Mouse (Mus musculus): ENCODE results near the gene Cntnap2. TPM values are rescaled to one million over a fixed set of nuclear protein-coding genes. Genes with fewer than 3 reads are reported as not detected.
"Not testable (repeated sequence)": the region's sequence is repeated elsewhere in the genome, so short reads cannot be mapped to it uniquely, and the experiment has no call there.

Gene Cntnap2
- total RNA-seq, 1 experiment from 2014 or later, result 1.3 TPM

DNA sequence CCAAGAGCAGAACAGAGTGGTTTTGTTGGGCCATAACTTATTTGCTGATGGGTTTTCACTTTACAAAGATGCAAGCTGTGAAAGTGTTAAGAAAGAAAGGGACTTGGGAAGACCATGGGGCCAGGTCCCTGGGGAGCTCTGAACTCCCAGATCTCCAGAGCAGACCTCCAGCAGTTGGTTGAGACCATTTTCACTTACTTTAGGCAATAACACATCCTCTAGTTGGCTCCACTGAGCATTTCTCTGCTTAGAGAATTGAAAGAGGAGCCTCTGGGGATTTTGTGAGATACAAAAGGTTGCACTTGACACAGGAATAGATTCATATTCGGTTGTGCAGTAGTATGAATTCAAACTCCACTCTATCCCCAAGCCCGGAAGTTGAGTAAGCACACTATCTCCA lies 2196.1 kb downstream of the Cntnap2 start:
- no peak for DNase-seq

DNA sequence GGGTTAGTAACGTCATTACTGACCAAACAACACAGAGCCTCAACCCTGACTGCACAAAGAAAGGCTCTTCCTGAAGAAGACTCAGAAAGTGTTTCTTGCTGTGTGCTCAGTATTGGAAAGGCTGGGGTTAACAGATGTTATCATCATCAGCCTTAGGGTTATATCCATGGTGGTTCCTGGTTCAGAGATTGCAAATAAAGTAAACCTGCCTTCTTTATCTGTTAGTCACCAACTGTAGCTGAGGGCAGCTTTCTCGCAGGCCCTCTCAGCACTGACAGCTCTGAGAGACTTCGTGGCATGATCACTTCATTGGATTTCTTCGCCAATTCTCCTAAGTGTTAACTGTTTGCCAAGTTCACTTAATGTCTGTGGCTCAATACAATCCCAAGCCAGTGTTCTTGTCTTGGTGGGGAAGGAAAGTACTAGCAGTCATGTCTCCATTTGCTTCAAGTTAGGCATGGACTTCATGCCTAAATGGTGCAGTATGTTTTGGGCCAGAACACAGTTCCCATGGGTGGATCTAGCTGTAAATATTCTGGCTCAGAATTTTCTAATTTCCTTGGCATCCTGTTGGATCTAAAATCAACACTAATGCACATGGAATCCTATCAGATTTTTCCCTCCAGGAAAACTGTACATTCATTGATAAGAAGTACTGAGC lies 2197.2 kb downstream of the Cntnap2 start:
- DNase-seq, result no peak

DNA sequence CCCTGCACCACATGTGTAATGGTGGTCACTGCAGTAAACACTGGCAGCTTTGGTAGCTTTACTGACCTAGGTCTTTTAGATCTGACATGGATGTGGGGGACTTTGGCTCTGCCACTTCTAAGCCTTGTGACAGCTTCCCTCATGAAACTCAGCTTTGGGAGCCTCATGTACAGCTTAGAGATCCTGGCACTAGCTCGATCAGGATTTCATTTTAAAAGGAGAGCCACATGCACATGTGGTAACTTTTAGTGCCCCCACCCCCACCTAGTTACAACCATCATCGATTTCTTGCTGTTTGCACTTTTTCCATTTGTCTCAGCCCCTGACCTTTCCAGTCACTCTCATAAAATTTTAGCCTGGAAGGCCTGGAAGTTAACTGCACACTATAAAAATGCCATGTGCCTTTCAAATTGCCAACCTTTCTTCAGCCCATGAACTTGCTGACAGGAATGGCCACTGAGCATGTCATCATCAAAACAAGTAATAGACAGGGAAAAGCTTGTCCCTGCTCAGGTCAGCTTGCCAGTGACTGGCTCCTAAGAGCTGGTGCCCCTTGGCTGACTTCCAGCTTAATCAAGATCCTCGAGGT lies 2197.9 kb downstream of the Cntnap2 start:
- DNase-seq, result no peak

DNA sequence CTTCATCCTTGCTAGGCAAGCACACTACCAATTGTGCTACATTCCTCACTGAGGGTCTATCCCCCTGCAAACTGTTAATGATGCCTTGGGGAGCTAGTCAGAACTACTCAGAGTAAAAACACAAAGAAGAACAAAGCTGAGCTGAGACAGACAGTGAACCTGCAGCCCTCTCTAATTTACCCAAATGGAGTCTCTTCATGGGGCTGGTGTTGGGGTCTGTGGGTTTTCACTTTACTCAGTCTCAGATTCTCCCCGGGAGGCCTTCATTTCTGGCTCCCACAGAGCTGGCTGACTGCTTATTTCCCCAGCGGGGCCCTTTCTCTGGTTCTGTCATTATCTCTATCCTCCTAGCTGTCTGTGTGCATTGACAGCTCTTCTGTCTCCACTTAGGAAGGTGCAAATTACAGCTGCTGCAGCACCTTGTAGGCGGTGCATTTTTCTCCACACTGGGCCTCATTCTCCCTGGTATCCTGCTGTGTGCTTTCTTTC lies 2200.5 kb downstream of the Cntnap2 start:
- no peak for DNase-seq

DNA sequence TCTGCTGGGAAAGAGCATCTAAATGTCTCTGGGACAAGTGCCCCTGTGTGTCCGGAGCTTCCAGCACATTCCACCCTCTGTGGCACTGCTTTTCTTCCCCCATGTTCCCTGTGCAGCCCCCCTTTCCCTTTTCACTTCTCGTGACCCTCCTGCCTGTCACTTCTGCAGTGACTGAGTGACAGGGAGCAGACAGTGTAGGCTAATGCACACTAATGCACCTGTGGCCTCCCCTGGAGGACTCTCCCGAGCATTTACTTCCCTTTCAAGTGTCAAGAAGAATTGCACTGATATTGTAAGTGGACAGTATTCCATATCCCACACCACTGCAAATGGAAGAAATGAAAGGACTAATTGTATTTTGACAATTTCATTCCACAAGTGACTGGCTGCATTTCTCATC lies 2208.1 kb downstream of the Cntnap2 start:
- DNase-seq, result no peak

DNA sequence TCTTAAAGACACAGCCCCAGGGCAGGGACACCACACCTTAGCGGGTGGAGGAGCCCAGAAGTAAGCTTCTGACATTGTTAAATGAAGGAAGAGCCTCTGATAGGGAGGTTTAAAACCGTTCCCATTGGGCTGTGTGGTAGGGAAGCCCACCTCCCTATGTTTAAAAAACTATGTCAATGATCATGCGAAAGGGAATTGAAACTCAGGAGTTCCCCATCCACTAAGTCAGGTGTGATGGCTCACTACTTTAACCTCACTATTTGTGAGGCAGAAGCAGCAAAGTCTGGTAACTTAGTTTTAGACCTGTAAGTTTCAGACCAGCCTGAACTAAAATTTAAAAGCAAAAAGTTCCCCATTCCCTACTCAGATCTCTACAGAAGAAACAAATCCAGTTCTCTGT lies 2210.3 kb downstream of the Cntnap2 start:
- DNase-seq, result no peak

DNA sequence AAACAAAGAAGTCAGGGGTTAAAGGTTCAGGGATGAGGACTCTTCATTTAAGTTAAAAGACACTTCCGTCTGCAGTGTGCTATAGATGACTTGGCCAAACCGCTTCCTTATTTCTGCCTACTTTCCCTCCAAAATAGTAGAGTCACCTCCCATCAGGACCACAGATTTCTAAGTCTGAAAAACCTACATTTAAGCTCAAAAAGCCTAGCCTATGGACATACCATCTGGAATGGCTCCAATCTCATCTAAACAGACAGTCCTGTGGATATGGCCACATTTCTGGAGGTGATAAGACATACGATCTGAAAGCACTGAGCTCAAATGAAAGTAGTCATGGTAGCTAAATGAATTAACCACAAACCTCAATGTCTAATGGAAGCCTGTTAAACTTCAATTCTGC lies 2212.4 kb downstream of the Cntnap2 start:
- no peak for DNase-seq

DNA sequence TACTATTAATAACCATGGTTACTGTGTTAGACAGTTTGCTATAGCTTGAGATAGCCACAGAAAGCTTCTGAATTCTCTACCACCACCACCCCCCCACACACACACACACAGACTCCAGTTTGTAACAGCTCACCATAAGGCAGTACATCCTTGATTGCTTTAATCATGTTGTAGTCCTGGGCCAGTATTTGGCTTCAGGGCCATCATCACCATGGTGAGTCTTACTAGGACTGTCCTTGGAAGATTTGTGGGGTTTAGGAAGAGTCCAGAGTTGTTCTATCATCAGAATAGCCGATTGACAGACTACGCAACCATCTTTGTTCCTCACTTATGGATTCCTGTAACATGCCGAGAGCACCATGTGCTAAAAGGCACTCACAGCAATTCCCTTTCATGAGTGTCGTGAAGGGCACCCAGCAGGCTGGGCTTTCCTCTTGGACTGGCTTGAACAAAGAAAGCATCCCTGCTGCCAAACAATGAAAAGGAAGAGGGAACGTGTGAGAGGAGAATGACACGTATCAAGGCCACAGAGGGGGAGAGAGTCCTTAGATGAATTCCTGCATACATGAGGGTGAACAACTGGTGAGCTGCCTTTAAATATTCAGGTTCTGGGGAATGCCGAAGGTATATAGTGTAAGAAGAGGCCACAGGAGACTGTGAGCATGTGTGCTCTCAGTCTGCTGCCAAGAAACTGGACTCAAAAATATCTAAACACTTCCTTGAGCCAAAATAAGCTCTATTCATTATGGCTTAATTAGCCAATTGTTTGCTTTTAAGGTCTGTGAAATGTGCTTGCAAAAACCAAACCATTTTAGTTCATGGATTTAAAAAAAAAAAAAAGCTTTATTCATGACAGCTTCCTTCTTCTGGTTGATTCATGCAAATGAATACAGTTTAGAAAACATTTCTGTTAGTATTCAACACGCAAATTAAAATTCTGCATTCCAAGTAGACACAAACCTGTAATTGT lies 2213.7 kb downstream of the Cntnap2 start:
- no peak for DNase-seq

DNA sequence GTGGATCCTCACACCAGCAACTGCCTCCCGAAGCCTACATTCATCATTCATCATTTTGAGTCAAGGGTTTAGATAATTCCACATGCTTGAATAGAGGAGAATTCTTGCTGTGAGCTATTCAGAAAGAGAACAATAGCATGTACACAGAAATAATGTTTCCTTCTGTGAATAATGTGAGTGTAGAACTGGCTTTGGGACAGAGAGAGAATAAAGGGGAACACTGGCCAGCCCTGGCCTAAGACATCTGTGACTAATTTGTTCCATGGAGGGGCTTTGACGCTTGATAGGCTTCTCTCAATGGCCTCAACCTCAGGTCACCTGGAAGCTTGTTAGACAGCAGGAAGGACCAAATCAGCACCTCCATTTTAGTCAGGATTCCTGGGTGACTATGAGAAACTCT lies 2215.9 kb downstream of the Cntnap2 start:
- DNase-seq, result no peak

DNA sequence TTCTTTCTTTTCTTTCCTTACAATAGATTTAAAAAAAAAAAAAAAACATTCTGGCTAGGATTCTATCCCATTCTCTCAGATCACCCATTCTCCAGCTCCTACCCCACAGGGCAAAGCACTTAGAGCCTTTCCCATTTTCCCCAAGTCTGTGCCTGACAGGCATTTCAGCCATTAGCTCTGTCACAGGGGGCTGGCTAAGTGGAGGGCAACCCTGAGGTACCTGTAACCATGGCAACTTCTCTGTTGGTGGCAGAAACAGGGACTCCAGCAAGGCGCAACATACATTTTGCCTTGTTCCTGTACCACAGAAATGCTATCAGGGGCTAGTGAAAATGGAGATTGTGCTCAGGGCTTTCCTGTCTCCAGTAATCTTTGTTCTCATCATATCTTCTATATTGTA lies 2220.0 kb downstream of the Cntnap2 start:
- no peak for DNase-seq

DNA sequence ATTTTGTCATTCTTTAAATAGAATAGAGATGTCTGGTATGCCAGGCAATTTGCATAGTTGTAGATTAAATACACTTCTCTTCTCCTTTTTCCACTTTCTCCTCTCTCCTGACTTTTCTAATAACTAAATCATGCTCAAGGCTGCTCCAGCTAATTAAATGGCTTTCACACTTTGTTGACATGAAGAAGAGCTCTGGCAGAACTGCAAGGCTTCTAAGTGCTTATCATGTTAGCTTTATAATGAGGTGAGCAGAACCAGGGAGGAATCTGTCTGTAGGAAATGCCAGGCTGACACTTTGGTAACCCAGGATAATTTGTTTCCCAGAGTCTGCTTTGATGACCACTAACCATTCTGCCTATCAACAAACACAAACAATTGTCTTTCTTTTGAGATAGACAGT lies 2222.4 kb downstream of the Cntnap2 start:
- no peak for DNase-seq

DNA sequence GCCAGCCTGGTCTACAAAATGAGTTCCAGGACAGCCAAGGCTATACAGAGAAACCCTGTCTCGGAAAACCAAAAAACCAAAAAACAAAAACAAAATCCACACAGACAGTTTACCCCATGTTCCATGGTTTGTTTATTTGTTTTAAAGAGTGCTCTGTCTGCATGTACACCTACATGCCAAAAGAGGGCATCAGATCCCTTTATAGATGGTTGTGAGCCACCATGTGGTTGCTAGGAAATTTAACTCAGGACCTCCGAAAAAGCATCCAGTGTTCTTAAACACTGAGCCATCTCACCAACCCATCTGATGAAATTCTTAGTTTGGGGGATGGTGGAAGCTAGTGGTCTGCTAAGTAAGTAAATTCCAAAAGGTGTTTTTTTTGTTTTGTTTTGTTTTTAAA lies 2225.6 kb downstream of the Cntnap2 start:
- no peak for DNase-seq

DNA sequence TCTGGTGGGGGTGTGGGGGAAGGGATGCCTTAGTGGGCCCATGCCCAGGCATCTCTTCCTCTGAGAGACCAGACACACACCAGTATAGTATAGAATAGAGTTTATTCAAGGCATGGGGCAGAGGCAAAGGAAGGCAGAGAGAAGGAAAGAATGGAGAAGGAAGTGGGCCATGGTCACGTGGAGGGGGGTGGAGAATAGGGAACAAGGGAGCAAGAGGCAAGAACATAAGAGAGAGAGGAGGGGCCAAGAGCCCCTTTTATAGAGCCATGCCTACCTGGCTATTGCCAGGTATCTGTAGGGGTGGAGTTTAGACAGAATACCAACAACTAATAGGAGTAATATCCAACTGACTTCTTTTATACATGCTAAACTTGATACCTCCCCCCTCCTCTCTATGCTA lies 2226.6 kb downstream of the Cntnap2 start:
- DNase-seq, result no peak

DNA sequence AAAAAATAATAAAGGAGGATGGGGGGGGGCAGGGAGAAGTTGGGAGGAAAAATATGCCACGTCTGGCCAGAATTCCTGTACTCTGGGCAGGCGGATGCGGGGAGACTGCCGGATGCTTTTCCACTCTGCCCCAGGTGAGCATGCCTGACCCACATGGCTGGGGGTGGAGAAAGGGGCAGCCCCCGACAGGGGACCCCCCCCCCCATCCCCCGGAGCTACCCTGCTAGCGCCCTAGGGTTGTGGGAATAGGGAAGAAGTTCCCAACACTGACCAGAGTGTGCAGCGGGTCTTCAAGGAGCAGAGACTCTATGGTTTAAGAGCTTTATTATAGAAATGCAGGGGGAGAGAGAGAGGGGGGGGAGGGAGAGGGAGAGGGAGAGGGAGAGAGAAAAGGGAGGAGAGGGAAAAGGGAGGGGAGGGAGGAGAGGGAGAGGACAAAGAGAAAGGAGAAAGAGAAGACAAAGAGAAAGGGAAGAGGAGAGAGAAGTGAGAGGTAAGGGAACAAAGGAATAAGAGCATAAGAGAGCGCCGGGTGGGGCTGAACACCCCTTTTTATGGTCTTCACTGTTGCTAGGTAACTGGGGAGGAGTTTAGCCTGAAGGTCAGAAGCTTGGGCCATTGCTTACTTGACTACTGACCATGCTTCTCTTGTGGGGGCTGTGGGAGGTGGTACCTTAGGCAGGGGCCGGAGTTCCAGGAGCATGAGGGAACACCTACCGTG lies 2227.2 kb downstream of the Cntnap2 start:
- DNase-seq, result not testable (repeated sequence)

DNA sequence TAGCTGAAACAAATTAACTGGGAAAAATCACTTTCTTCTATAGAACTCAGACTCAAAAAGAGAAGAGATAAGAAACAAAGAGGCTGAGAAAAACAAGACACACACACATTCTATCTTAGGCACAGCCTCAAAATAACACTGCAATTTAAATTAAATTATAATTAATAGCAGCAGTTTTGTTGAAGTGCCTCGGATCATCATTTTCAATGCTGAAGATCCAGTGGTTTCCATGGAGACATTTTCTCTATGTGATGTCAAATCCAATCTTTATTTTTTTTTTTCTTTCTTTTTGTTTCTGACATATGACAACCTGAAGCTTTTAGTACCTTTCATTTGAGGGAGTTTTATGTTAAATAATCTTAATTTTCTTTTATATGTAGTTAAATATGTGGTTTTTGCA lies 2228.6 kb downstream of the Cntnap2 start:
- DNase-seq, result no peak

DNA sequence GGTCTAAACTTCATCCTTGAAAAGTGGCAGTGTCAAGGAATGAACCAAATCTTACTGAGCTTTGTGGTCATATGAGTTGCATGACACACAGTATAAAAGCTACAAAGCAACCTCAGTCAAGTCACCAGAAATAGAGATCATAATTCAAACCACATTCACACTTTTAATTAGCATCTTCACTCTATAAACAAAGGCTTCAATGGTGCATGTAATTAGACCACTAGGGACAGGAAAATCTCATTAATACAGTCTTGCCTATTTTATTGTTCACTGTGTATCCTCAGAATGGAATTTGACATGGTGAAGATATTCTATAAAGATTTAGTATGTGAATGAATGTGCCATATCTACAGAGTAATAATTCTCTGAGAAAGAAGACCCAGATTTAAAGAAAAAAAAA lies 2232.8 kb downstream of the Cntnap2 start:
- no peak for DNase-seq

DNA sequence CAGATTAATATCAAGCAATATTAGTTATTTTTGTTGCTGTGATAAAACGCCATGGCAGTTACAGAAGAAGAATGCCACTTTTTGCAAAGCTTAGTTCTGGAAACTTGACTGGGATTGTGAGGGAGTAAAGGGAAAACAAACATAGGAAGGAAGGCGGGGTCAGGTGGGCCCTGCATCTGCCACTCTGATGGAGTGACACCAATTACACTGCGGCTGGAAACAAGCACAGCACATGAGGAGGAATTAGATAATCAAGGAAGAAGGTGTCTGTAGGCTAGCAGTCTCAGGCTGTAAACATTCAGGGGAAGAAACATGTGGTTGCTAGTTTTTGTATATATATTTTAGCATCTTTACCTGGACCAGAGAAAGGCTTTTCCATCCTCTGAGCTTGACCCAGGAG lies 2233.3 kb downstream of the Cntnap2 start:
- DNase-seq, result no peak

DNA sequence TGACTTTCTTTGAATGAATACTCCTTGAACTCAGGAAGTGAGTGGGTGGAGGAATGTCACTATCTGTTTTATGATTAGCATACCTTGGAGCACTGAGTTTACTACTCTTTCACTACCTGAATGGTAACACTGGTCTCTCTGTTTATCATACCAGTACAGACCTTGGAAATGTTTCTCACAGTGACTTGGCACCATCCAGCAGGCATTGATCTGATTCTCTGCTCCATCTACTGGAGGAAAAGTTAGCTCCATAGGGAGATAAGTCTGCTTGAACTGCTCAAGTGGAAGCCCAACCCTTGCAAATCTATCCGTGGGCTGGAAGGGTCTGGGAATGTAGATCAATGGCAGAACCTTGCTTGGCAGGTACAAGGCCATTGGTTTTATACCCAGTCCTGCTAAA lies 2235.3 kb downstream of the Cntnap2 start:
- DNase-seq, result no peak

DNA sequence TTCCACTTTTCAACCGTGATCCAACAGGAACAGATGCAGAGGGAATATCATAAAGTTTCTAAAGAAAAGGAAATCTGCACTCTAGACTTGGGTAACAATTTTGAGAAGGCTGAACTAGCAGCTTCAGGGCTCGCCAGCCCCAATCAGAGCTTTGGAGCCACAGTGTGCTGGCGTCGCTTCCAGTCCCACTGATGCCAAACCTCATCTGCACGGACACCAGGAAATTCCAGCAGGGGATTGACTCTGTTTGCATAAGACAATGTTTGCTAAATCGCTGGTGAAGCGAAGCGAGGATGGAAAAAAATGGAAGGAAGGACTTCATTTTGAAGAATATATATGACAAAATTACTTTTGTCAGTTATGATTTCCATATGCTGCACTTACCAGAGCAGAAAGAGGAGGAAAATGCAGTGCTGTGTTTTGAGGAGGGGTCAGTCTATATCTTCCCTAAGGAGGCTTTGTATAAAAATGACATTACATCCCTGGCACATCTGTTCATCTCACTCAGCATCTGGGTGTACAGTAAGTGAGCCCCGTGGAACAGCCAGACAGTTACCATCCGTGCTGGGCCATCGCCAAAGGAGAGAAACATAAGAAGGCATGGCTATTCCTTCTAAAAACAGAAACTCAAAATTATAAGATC lies 2245.8 kb downstream of the Cntnap2 start:
- DNase-seq, result no peak

DNA sequence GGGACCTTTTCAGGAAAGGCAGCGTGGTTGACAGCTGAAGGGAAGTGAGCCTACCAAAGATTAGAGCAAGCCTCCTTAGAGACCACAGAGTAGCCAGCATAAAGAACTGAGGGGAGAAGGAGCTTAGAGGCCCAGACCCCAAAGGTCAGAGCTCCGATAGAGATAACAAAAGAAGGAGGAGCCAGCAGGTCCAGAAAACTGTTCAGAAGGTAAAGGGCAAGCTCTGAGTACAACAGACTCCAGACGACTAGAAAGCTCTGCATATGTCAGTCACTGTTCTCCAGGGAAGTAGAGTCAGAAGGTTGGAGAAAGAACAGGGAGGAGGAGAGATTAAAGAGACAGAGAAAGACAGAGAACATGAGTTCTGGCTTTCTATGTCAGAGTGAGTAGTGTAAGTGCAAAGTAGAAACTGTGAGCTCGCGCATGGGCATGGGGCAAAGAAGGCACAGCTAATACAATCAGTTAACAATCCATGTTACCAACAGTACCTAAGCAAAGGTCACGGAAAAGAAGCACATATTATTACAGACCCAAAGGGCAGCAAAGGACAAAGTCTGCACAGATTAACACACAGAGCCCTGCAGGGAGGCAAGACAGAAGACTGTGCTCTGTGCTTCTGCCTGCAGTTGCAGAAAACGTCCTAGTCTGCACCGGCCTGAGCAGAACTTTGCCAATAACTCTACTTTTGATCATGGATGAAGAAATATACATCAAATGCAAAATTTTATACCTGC lies 2247.1 kb downstream of the Cntnap2 start:
- DNase-seq, result no peak

DNA sequence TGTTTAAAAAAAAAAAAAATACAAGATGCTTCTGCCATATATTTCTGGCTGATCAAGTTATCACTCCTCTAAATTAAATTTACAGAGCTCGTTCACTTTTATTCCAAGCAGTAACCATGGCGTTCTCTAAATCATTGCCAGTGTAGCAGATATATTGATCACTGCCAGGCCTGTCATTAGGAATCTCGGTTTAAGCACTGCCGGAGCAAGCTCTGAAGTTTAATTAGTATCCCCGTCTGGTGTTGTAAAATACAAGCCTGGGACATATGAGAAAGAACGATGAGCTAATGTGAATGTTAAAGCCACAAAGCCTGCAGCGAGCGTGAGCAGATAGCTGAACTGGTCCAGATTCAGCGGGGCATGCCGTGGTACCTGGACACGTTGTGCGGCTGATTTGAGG lies 2247.8 kb downstream of the Cntnap2 start:
- no peak for DNase-seq

All from adrenal gland, postnatal 14 days (tissue).